Mouse (Mus musculus): ENCODE data around the gene Catsperz. TPM values are rescaled to one million over a fixed set of nuclear protein-coding genes. Genes with fewer than 3 reads are reported as not detected.

Catsperz gene
- polyA plus RNA-seq, 1 experiment: 0.16 TPM

- no peak overlapping the region for H3K4me3 ChIP-seq (ENCODE audit: insufficient read depth, poor library complexity, severe bottlenecking)
- H3K27me3 ChIP-seq (ENCODE audit: control insufficient read depth, insufficient read depth, insufficient read length): peaks cover 10% of the 10 kb centered on the region
- peaks cover 4% of the 10 kb centered on the region for H3K79me3 ChIP-seq (ENCODE audit: low read depth)
- H3K79me2 ChIP-seq (ENCODE audit: control insufficient read depth, insufficient read depth): peaks cover 16% of the 10 kb centered on the region
- no peak for TF ChIP-seq CEBPB (IDR thresholded peaks at IDR 0.05; ENCODE audit: low read depth)
- TF ChIP-seq CTCF (IDR thresholded peaks at IDR 0.05; ENCODE audit: control insufficient read depth, insufficient read depth, insufficient read length): peak; percentile 46
- no peaks in the 10 kb centered on the region for H3K36me3 ChIP-seq (ENCODE audit: control insufficient read depth, insufficient read depth)
- H3ac ChIP-seq (ENCODE audit: control insufficient read depth, insufficient read length, low read depth): no peak overlapping the region
Measured at GRCm38 (mm10) chr19:6924461-6925306, 496 bp downstream of the Catsperz start.

GRCm38 (mm10) chr19:6922901-6923735, 2.1 kb downstream of the Catsperz start:
- H3ac ChIP-seq (ENCODE audit: control insufficient read depth, insufficient read length, low read depth): no peak overlapping the region
- H3K79me2 ChIP-seq (ENCODE audit: control insufficient read depth, insufficient read depth): peaks cover 25% of the 10 kb centered on the region
- TF ChIP-seq USF1 (IDR thresholded peaks at IDR 0.05; ENCODE audit: low read depth): no peak
- no peaks in the 10 kb centered on the region for H3K36me3 ChIP-seq (ENCODE audit: control insufficient read depth, insufficient read depth)
- peaks cover 10% of the 10 kb centered on the region for H3K27me3 ChIP-seq (ENCODE audit: control insufficient read depth, insufficient read depth, insufficient read length)
- peaks cover 4% of the 10 kb centered on the region for H3K79me3 ChIP-seq (ENCODE audit: low read depth)
- no peak overlapping the region for H3K4me3 ChIP-seq (ENCODE audit: insufficient read depth, poor library complexity, severe bottlenecking)

- Histone ChIP-seq H3ac (ENCODE audit: control insufficient read depth, insufficient read length, low read depth) (peak within 1 kb of the TSS; percentile 88), H3K4me3 (ENCODE audit: insufficient read depth, poor library complexity, severe bottlenecking) (peak within 1 kb of the TSS; percentile 60), H3K79me2 (ENCODE audit: control insufficient read depth, insufficient read depth) (peaks cover 25% of the 10 kb centered on the region), H3K79me3 (ENCODE audit: low read depth) (peaks cover 4% of the 10 kb centered on the region), H3K36me3 (ENCODE audit: control insufficient read depth, insufficient read depth) (no peaks in the 10 kb centered on the region), H3K27me3 (ENCODE audit: control insufficient read depth, insufficient read depth, insufficient read length) (peaks cover under 1% of the 10 kb centered on the region)
- TF ChIP-seq CEBPB (IDR thresholded peaks at IDR 0.05; ENCODE audit: low read depth) (peak; percentile 54), USF1 (IDR thresholded peaks at IDR 0.05; ENCODE audit: low read depth) (peak; percentile 50), MYOD1 (IDR thresholded peaks at IDR 0.05; ENCODE audit: control insufficient read depth, insufficient read length, low read depth) (no peak), MAX (IDR thresholded peaks at IDR 0.05) (peak; percentile 75), FOSL1 (IDR thresholded peaks at IDR 0.05; ENCODE audit: insufficient read depth, low read length, poor library complexity, severe bottlenecking) (no peak), MYOG (IDR thresholded peaks at IDR 0.05; ENCODE audit: control insufficient read depth, extremely low read depth, insufficient read length) (no peak), CTCF (IDR thresholded peaks at IDR 0.05; ENCODE audit: control insufficient read depth, insufficient read depth, insufficient read length) (no peak)
Measured at GRCm38 (mm10) chr19:6921647-6922567, 3.3 kb downstream of the Catsperz start, which contains the start of gene Esrra. TSS of gene Esrra (minus strand) at chr19:6921813.

GRCm38 (mm10) chr19:6920741-6921636, 4.2 kb downstream of the Catsperz start:
- H3K4me3 ChIP-seq (ENCODE audit: insufficient read depth, poor library complexity, severe bottlenecking): peak overlapping the region; percentile 60
- TF ChIP-seq CTCF (IDR thresholded peaks at IDR 0.05; ENCODE audit: control insufficient read depth, insufficient read depth, insufficient read length) (no peak), MAX (IDR thresholded peaks at IDR 0.05) (no peak), FOSL1 (IDR thresholded peaks at IDR 0.05; ENCODE audit: insufficient read depth, low read length, poor library complexity, severe bottlenecking) (no peak), USF1 (IDR thresholded peaks at IDR 0.05; ENCODE audit: low read depth) (no peak), CEBPB (IDR thresholded peaks at IDR 0.05; ENCODE audit: low read depth) (no peak), MYOD1 (IDR thresholded peaks at IDR 0.05; ENCODE audit: control insufficient read depth, insufficient read length, low read depth) (no peak), MYOG (IDR thresholded peaks at IDR 0.05; ENCODE audit: control insufficient read depth, extremely low read depth, insufficient read length) (no peak)
- no peaks in the 10 kb centered on the region for H3K36me3 ChIP-seq (ENCODE audit: control insufficient read depth, insufficient read depth)
- H3K79me3 ChIP-seq (ENCODE audit: low read depth): peaks cover 4% of the 10 kb centered on the region
- H3K79me2 ChIP-seq (ENCODE audit: control insufficient read depth, insufficient read depth): peaks cover 31% of the 10 kb centered on the region
- peak overlapping the region; percentile 88 for H3ac ChIP-seq (ENCODE audit: control insufficient read depth, insufficient read length, low read depth)
- H3K27me3 ChIP-seq (ENCODE audit: control insufficient read depth, insufficient read depth, insufficient read length): no peaks in the 10 kb centered on the region

All from C2C12 (cell line).